Mouse (Mus musculus) CH12.LX (cell line): Measurements from ENCODE around the gene Mark1.

ENCODE experiments used
- CHD2 ChIP-seq: IDR thresholded peaks from 2 replicates; pipeline ENCODE4 v1.6.1; 2011; ENCODE audit warnings: low read length, improper control_type of control experiment
- CTCF ChIP-seq, 2 experiments: IDR thresholded peaks in 1 of 2; conservative IDR thresholded peaks in 1 of 2; 2 replicates each; pipeline ENCODE4 v1.5.1; 2011 to 2012; ENCODE audit warnings: low read depth in 2 of 2, low read length in 2 of 2, improper control_type of control experiment in 1 of 2, inconsistent platforms in 1 of 2, mild to moderate bottlenecking in 1 of 2, moderate library complexity in 1 of 2
- ELF1 ChIP-seq: IDR thresholded peaks from 2 replicates; pipeline ENCODE4 v1.6.1; 2014; ENCODE audit warnings: low read depth, mild to moderate bottlenecking, inconsistent platforms, low read length, improper control_type of control experiment
- EP300 ChIP-seq: IDR thresholded peaks from 2 replicates; pipeline ENCODE4 v1.6.1; 2011; ENCODE audit warnings: low read length, improper control_type of control experiment
- MXI1 ChIP-seq: IDR thresholded peaks from 2 replicates; pipeline ENCODE4 v1.6.1; 2011; ENCODE audit warnings: mild to moderate bottlenecking, low read depth, low read length, improper control_type of control experiment
- NRF1 ChIP-seq: IDR thresholded peaks from 2 replicates; pipeline ENCODE4 v1.6.1; 2014; ENCODE audit warnings: low read depth, mild to moderate bottlenecking, inconsistent platforms, low read length, improper control_type of control experiment, moderate library complexity
- POLR2A ChIP-seq: IDR thresholded peaks from 2 replicates; pipeline ENCODE4 v1.6.1; 2011; ENCODE audit warnings: low read depth, mild to moderate bottlenecking, improper control_type of control experiment, low read length
- RAD21 ChIP-seq: IDR thresholded peaks from 2 replicates; pipeline ENCODE4 v1.6.1; 2011; ENCODE audit warnings: low read depth, mild to moderate bottlenecking, low read length, improper control_type of control experiment, moderate library complexity
- ZKSCAN1 ChIP-seq: IDR thresholded peaks from 2 replicates; pipeline ENCODE4 v1.6.1; 2012; ENCODE audit warnings: low read depth, inconsistent platforms, low read length, improper control_type of control experiment, borderline replicate concordance

- TF ChIP-seq NRF1 (no peak), CTCF (conservative IDR thresholded peaks at IDR 0.05 in 1 of 2, IDR thresholded peaks at IDR 0.05 in 1 of 2; ENCODE audit: low read depth in 2 of 2, low read length in 2 of 2) (no peak), EP300 (no peak), RAD21 (no peak), ELF1 (no peak), ZKSCAN1 (no peak), MXI1 (no peak), CHD2 (no peak), POLR2A (no peak)
These were observed 137.8 kb downstream of the Mark1 start for GRCm38 (mm10) chr1:184861551-184861950.
